Mouse (Mus musculus): ENCODE data around the gene Htra2.

GRCm38 (mm10) chr6:83020836-83021593 lies 34.1 kb downstream of the Htra2 start:
- TF ChIP-seq CTCF (IDR thresholded peaks at IDR 0.05; ENCODE audit: control insufficient read depth, insufficient read depth, insufficient read length) (no peak), FOSL1 (IDR thresholded peaks at IDR 0.05; ENCODE audit: insufficient read depth, low read length, poor library complexity, severe bottlenecking) (no peak), MAX (IDR thresholded peaks at IDR 0.05) (no peak), CEBPB (IDR thresholded peaks at IDR 0.05; ENCODE audit: low read depth) (no peak)
